Mouse (Mus musculus) naive thymus-derived CD4-positive, alpha-beta T cell, adult 2 months (primary cell): ENCODE measurements around the gene Nr2c1.

Source experiments
- DNase-seq: peaks from one replicate; pipeline ENCODE4 v3.0.0-alpha.2; 2011; ENCODE audit warnings: low read depth

Gene Nr2c1

GRCm38 (mm10) chr10:94210718-94211618 is 63.1 kb downstream of the Nr2c1 start:
- peak; percentile 24 for DNase-seq

- DNase-seq: peak; percentile 14
These were observed 63.9 kb downstream of the Nr2c1 start for GRCm38 (mm10) chr10:94211725-94212124.

GRCm38 (mm10) chr10:94225026-94225750 is 77.4 kb downstream of the Nr2c1 start:
- no peak for DNase-seq

- no peak for DNase-seq
These were observed 82.6 kb downstream of the Nr2c1 start for GRCm38 (mm10) chr10:94230172-94230981.

GRCm38 (mm10) chr10:94231025-94231424 is 83.2 kb downstream of the Nr2c1 start:
- DNase-seq: no peak

- DNase-seq: no peak
These were observed 87.4 kb downstream of the Nr2c1 start for GRCm38 (mm10) chr10:94235200-94235599.

- no peak for DNase-seq
These were observed 93.5 kb downstream of the Nr2c1 start for GRCm38 (mm10) chr10:94241346-94241745.
